Mouse (Mus musculus): ENCODE measurements around the gene Klf15.

Klf15 gene

GRCm38 (mm10) chr6:90465028-90465640 lies 2.8 kb downstream of the Klf15 start:
- DNase-seq (ENCODE audit: low spot score), result no peak

GRCm38 (mm10) chr6:90466079-90466478 lies 3.7 kb downstream of the Klf15 start:
- DNase-seq (ENCODE audit: low spot score), result peak; percentile 24

- no peak for DNase-seq (ENCODE audit: low spot score)
These were observed 4.6 kb downstream of the Klf15 start for GRCm38 (mm10) chr6:90466847-90467410.

GRCm38 (mm10) chr6:90468216-90468615 lies 5.8 kb downstream of the Klf15 start:
- DNase-seq (ENCODE audit: low spot score), result no peak

- no peak for DNase-seq (ENCODE audit: low spot score)
These were observed 6.7 kb downstream of the Klf15 start for GRCm38 (mm10) chr6:90469041-90469440.

GRCm38 (mm10) chr6:90470255-90470654 lies 7.9 kb downstream of the Klf15 start:
- DNase-seq (ENCODE audit: low spot score), result no peak

- DNase-seq (ENCODE audit: low spot score), result no peak
These were observed 8.7 kb downstream of the Klf15 start for GRCm38 (mm10) chr6:90470947-90471541.

- DNase-seq (ENCODE audit: low spot score), result no peak
These were observed 9.7 kb downstream of the Klf15 start for GRCm38 (mm10) chr6:90472079-90472478.

- no peak for DNase-seq (ENCODE audit: low spot score)
These were observed 10.3 kb downstream of the Klf15 start for GRCm38 (mm10) chr6:90472697-90473096.

GRCm38 (mm10) chr6:90473630-90474360 lies 11.4 kb downstream of the Klf15 start:
- DNase-seq (ENCODE audit: low spot score), result no peak

GRCm38 (mm10) chr6:90474361-90474750 lies 12.0 kb downstream of the Klf15 start:
- no peak for DNase-seq (ENCODE audit: low spot score)

GRCm38 (mm10) chr6:90475176-90475853 lies 12.9 kb downstream of the Klf15 start:
- DNase-seq (ENCODE audit: low spot score), result no peak

GRCm38 (mm10) chr6:90475854-90476212 lies 13.5 kb downstream of the Klf15 start:
- DNase-seq (ENCODE audit: low spot score), result no peak

GRCm38 (mm10) chr6:90476941-90477518 lies 14.7 kb downstream of the Klf15 start:
- DNase-seq (ENCODE audit: low spot score), result no peak

GRCm38 (mm10) chr6:90484249-90484648 lies 21.9 kb downstream of the Klf15 start:
- DNase-seq (ENCODE audit: low spot score), result no peak

GRCm38 (mm10) chr6:90484876-90485275 lies 22.5 kb downstream of the Klf15 start:
- DNase-seq (ENCODE audit: low spot score), result no peak

GRCm38 (mm10) chr6:90486176-90486921 lies 24.0 kb downstream of the Klf15 start, which contains the start of gene Aldh1l1:
Gene Aldh1l1, plus strand, starts transcription at chr6:90486427.
- DNase-seq (ENCODE audit: low spot score), result no peak

GRCm38 (mm10) chr6:90487531-90487930 lies 25.2 kb downstream of the Klf15 start:
- DNase-seq (ENCODE audit: low spot score), result no peak

- DNase-seq (ENCODE audit: low spot score), result no peak
These were observed 27.2 kb downstream of the Klf15 start for GRCm38 (mm10) chr6:90489532-90489931.

- DNase-seq (ENCODE audit: low spot score), result no peak
These were observed 28.6 kb downstream of the Klf15 start for GRCm38 (mm10) chr6:90490976-90491375.

Data from urinary bladder, postnatal 25 days (tissue).